Mouse (Mus musculus): ENCODE data around the gene Zfp819. TPM values are rescaled to one million over a fixed set of nuclear protein-coding genes. Genes with fewer than 3 reads are reported as not detected.

The Zfp819 gene
- polyA plus RNA-seq, 2 experiments: 0.11 to 0.19 TPM

DNA sequence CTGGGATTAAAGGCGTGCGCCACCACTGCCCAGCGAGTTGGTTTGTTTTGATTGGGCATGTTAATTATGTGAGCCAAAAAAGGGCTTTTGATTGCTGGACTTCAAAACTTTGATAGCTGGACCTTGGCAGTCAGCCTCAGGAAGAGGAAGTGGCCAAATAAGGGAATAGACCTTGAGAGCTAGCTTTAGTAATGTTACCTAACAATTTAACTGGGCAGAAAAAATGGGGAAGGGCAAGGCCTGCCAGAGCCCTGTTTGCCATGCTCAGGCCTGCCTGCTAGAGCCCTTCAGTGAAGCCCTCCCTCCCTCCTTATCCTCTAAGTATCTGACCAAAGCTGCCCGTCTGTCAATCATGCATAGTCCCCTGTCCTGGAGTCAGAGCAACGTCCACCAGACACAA lies 35.6 kb downstream of the Zfp819 start:
- TF ChIP-seq POLR2A (IDR thresholded peaks at IDR 0.05; ENCODE audit: borderline replicate concordance, extremely low read depth, insufficient read depth, insufficient read length): no peak
- Histone ChIP-seq H3K9me3 (ENCODE audit: control insufficient read depth, low read length) (no peaks in the 10 kb centered on the region), H3K36me3 (ENCODE audit: control insufficient read depth, insufficient read depth, low read length) (no peaks in the 10 kb centered on the region), H3K27ac (replicated peaks; ENCODE audit: low read depth, low read length) (no peak overlapping the region), H3K4me1 (ENCODE audit: control insufficient read depth, insufficient read depth, low read length) (no peaks in the 10 kb centered on the region), H3K9ac (ENCODE audit: low read depth, low read length, severe bottlenecking) (no peak overlapping the region), H3K27me3 (ENCODE audit: control insufficient read depth, insufficient read depth, low read length) (no peaks in the 10 kb centered on the region), H3K4me2 (replicated peaks; ENCODE audit: low read depth, low read length, severe bottlenecking) (no peak overlapping the region), H3K4me3 (replicated peaks; ENCODE audit: low read length) (no peak overlapping the region)
- 91% methylated on average over 5 of the region's 5 CpGs for WGBS
- no peak for ATAC-seq (ENCODE audit: low FRiP score, low read depth)
- DNase-seq (ENCODE audit: low spot score): no peak

DNA sequence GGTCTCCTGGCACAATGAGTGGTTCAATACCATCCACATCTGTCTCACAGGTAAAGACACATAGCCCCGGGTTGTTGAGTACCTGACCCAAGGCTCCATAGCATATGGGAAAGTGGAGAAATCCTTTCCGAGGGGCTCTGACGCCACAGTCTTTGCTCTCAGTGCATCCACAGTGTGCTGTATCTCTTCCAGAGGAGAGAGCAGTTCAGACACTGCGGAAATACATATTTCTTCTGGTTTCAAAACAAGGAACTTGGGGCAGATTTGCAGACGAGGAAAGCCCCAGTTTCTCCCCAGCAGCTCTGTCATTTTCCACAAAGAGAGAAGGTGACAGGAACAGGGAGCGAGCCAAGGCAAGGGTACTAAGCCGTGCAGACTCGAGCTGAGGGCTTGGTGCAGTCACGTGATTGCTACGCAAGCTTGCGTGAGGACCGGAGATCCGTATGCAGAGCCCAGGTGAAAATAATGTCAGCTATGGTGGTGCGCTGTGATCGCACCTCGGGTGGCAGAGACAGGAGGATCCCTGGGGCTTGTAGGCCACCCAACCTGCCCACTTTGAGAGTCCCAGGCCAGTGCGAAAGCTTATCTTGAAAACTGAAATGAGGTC lies 36.2 kb downstream of the Zfp819 start:
- H3K4me3 ChIP-seq (replicated peaks; ENCODE audit: low read length): no peak overlapping the region
- no peak overlapping the region for H3K4me2 ChIP-seq (replicated peaks; ENCODE audit: low read depth, low read length, severe bottlenecking)
- no peaks in the 10 kb centered on the region for H3K9me3 ChIP-seq (ENCODE audit: control insufficient read depth, low read length)
- WGBS: 83% methylated on average over 17 of the region's 17 CpGs
- DNase-seq (ENCODE audit: low spot score) (no peak), ATAC-seq (ENCODE audit: low FRiP score, low read depth) (no peak)
- no peaks in the 10 kb centered on the region for H3K4me1 ChIP-seq (ENCODE audit: control insufficient read depth, insufficient read depth, low read length)
- H3K9ac ChIP-seq (ENCODE audit: low read depth, low read length, severe bottlenecking): no peak overlapping the region
- TF ChIP-seq POLR2A (IDR thresholded peaks at IDR 0.05; ENCODE audit: borderline replicate concordance, extremely low read depth, insufficient read depth, insufficient read length): no peak
- no peaks in the 10 kb centered on the region for H3K27me3 ChIP-seq (ENCODE audit: control insufficient read depth, insufficient read depth, low read length)
- no peaks in the 10 kb centered on the region for H3K36me3 ChIP-seq (ENCODE audit: control insufficient read depth, insufficient read depth, low read length)
- H3K27ac ChIP-seq (replicated peaks; ENCODE audit: low read depth, low read length): no peak overlapping the region

- no peaks in the 10 kb centered on the region for H3K36me3 ChIP-seq (ENCODE audit: control insufficient read depth, insufficient read depth, low read length)
- H3K27ac ChIP-seq (replicated peaks; ENCODE audit: low read depth, low read length): no peak overlapping the region
- no peak for TF ChIP-seq POLR2A (IDR thresholded peaks at IDR 0.05; ENCODE audit: borderline replicate concordance, extremely low read depth, insufficient read depth, insufficient read length)
- H3K4me3 ChIP-seq (replicated peaks; ENCODE audit: low read length): no peak overlapping the region
- ATAC-seq (ENCODE audit: low FRiP score, low read depth) (no peak), DNase-seq (ENCODE audit: low spot score) (no peak)
- no peaks in the 10 kb centered on the region for H3K4me1 ChIP-seq (ENCODE audit: control insufficient read depth, insufficient read depth, low read length)
- no peak overlapping the region for H3K4me2 ChIP-seq (replicated peaks; ENCODE audit: low read depth, low read length, severe bottlenecking)
- H3K9me3 ChIP-seq (ENCODE audit: control insufficient read depth, low read length): no peaks in the 10 kb centered on the region
- no peaks in the 10 kb centered on the region for H3K27me3 ChIP-seq (ENCODE audit: control insufficient read depth, insufficient read depth, low read length)
- H3K9ac ChIP-seq (ENCODE audit: low read depth, low read length, severe bottlenecking): no peak overlapping the region
- 82% methylated on average over 6 of the region's 6 CpGs for WGBS
Measured at GRCm38 (mm10) chr7:43652683-43653082, 45.7 kb downstream of the Zfp819 start.

DNA sequence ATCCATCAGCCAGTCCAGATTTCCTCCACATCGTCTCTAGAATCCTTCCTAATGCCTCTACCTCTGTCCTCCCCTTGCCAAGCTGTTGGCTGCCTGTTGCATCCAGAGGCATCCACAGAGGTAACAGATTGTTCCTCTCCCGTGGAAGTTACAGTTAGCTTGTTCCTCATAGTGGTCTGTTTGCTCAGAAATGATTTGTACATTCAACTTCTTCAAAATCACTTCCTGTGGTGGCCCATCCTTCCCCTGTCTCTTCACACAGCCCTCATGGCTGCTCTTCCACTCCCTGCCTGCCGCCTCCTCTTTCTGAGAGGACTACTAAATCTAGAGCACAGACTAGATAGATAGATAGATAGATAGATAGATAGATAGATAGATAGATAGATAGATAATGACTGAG lies 47.5 kb downstream of the Zfp819 start:
- DNase-seq (ENCODE audit: low spot score): no peak

DNA sequence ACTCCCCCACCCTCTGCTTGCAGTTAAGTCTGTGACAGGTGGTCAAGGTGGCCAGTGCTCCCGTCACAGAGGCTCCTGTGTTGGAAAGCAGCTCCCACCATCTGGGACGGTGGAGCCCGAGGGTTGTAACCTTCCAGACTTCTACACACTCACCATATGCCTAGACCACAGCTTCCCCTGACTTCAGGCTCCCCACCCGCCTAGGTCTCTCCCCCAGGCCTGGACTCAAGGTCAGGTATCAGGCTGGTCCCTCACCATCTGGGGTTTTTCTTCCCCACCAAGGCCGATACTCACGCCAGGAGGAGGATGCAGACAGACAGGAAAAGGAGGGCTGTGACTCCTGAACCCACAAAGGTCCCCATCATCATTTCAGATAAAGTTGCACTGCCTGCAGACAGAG lies 49.3 kb downstream of the Zfp819 start:
- DNase-seq (ENCODE audit: low spot score) (no peak), ATAC-seq (ENCODE audit: low FRiP score, low read depth) (no peak)
- Histone ChIP-seq H3K27me3 (ENCODE audit: control insufficient read depth, insufficient read depth, low read length) (no peaks in the 10 kb centered on the region), H3K9me3 (ENCODE audit: control insufficient read depth, low read length) (no peaks in the 10 kb centered on the region), H3K36me3 (ENCODE audit: control insufficient read depth, insufficient read depth, low read length) (no peaks in the 10 kb centered on the region), H3K27ac (replicated peaks; ENCODE audit: low read depth, low read length) (no peak overlapping the region), H3K9ac (ENCODE audit: low read depth, low read length, severe bottlenecking) (no peak overlapping the region), H3K4me2 (replicated peaks; ENCODE audit: low read depth, low read length, severe bottlenecking) (no peak overlapping the region), H3K4me3 (replicated peaks; ENCODE audit: low read length) (no peak overlapping the region), H3K4me1 (ENCODE audit: control insufficient read depth, insufficient read depth, low read length) (no peaks in the 10 kb centered on the region)
- WGBS: 72% methylated on average over 6 of the region's 6 CpGs
- TF ChIP-seq POLR2A (IDR thresholded peaks at IDR 0.05; ENCODE audit: borderline replicate concordance, extremely low read depth, insufficient read depth, insufficient read length): no peak

More for the DNA sequence above, 47.5 kb downstream of the Zfp819 start:
- Histone ChIP-seq H3K4me3 (replicated peaks; ENCODE audit: low read length) (no peak overlapping the region), H3K4me1 (ENCODE audit: control insufficient read depth, insufficient read depth, low read length) (no peaks in the 10 kb centered on the region), H3K36me3 (ENCODE audit: control insufficient read depth, insufficient read depth, low read length) (no peaks in the 10 kb centered on the region), H3K4me2 (replicated peaks; ENCODE audit: low read depth, low read length, severe bottlenecking) (no peak overlapping the region), H3K9me3 (ENCODE audit: control insufficient read depth, low read length) (no peaks in the 10 kb centered on the region), H3K9ac (ENCODE audit: low read depth, low read length, severe bottlenecking) (no peak overlapping the region), H3K27ac (replicated peaks; ENCODE audit: low read depth, low read length) (no peak overlapping the region), H3K27me3 (ENCODE audit: control insufficient read depth, insufficient read depth, low read length) (no peaks in the 10 kb centered on the region)
- 77% methylated on average over 3 of the region's 3 CpGs for WGBS
- no peak for ATAC-seq (ENCODE audit: low FRiP score, low read depth)
- no peak for TF ChIP-seq POLR2A (IDR thresholded peaks at IDR 0.05; ENCODE audit: borderline replicate concordance, extremely low read depth, insufficient read depth, insufficient read length)

DNA sequence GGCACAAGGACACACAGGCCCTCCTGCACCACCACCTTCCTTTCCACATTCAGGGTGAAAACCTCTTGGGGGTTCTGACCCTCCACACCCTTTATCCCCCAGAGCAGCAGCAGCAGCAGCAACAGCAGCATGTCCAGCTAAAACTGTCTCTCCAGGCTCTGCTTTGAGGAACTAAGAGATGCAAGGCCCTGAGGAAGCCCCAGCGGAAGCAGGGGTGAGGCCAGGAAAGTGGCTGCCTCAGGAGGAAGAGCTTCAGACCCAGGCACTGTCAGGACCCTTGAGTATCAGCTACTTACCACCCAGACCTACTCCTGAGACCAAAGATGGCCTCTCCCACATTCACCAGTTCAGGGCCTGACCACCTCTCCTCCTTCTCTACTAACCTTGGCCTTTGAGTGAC lies 53.0 kb downstream of the Zfp819 start, which contains the start of gene Siglece:
Gene Siglece (minus strand): TSS at position 160 of the 400 bp plus-strand sequence.
- TF ChIP-seq POLR2A (IDR thresholded peaks at IDR 0.05; ENCODE audit: borderline replicate concordance, extremely low read depth, insufficient read depth, insufficient read length): no peak
- H3K27me3 ChIP-seq (ENCODE audit: control insufficient read depth, insufficient read depth, low read length): no peaks in the 10 kb centered on the region
- no peak within 1 kb of the TSS for H3K9ac ChIP-seq (ENCODE audit: low read depth, low read length, severe bottlenecking)
- no peak for DNase-seq (ENCODE audit: low spot score)
- ATAC-seq (ENCODE audit: low FRiP score, low read depth): no peak
- H3K27ac ChIP-seq (replicated peaks; ENCODE audit: low read depth, low read length): no peak within 1 kb of the TSS
- H3K4me1 ChIP-seq (ENCODE audit: control insufficient read depth, insufficient read depth, low read length): no peaks in the 10 kb centered on the region
- H3K4me2 ChIP-seq (replicated peaks; ENCODE audit: low read depth, low read length, severe bottlenecking): no peak within 1 kb of the TSS
- H3K4me3 ChIP-seq (replicated peaks; ENCODE audit: low read length): no peak within 1 kb of the TSS
- no peaks in the 10 kb centered on the region for H3K9me3 ChIP-seq (ENCODE audit: control insufficient read depth, low read length)
- 76% methylated on average over 1 of the region's 1 CpGs for WGBS
- H3K36me3 ChIP-seq (ENCODE audit: control insufficient read depth, insufficient read depth, low read length): no peaks in the 10 kb centered on the region
